Mouse (Mus musculus) forebrain, embryonic 15.5 days (tissue): ENCODE results near the gene Galnt17. TPM values are rescaled to one million over a fixed set of nuclear protein-coding genes. Genes with fewer than 3 reads are reported as not detected.
A peak's percentile ranks its signal among the peaks of the same experiment; 100 is the strongest.

ENCODE experiments used
- ATAC-seq: fragments of 200-750 bp; cut with Nextera tagmentation; replicated peaks from 2 replicates; pipeline ENCODE4 v1.8.0; 2017; ENCODE audit warnings: mild to moderate bottlenecking, moderate TSS enrichment, moderate library complexity
- H3K27ac ChIP-seq: fragments of 300-500 bp; sonication (generic); replicated peaks from 2 replicates; pipeline ENCODE4 v1.5.1; 2015; ENCODE audit warnings: mild to moderate bottlenecking, inconsistent platforms
- H3K27me3 ChIP-seq: fragments of 300-500 bp; sonication (generic); 2 replicates; pipeline ENCODE4 v1.6.1; 2015; ENCODE audit warnings: inconsistent platforms
- H3K36me3 ChIP-seq: fragments of 300-500 bp; sonication (generic); 2 replicates; pipeline ENCODE4 v1.6.1; 2015; ENCODE audit warnings: mild to moderate bottlenecking, inconsistent platforms
- H3K4me1 ChIP-seq: fragments of 300-500 bp; sonication (generic); 2 replicates; pipeline ENCODE4 v1.6.1; 2015; ENCODE audit warnings: inconsistent platforms
- H3K4me2 ChIP-seq: fragments of 300-500 bp; sonication (generic); replicated peaks from 2 replicates; pipeline ENCODE4 v1.6.1; 2015; ENCODE audit warnings: mild to moderate bottlenecking, inconsistent platforms
- H3K4me3 ChIP-seq: fragments of 300-500 bp; sonication (generic); 2 replicates; pipeline ENCODE4 v1.5.1; 2015; ENCODE audit warnings: mild to moderate bottlenecking, inconsistent platforms
- H3K9ac ChIP-seq: fragments of 300-500 bp; sonication (generic); replicated peaks from 2 replicates; pipeline ENCODE4 v1.6.1; 2015; ENCODE audit warnings: mild to moderate bottlenecking, inconsistent platforms
- H3K9me3 ChIP-seq: fragments of 300-500 bp; sonication (generic); 2 replicates; pipeline ENCODE4 v1.6.1; 2016; ENCODE audit warnings: inconsistent platforms
- WGBS: fragments of 180-500 bp; shearing (Covaris S2); methylation state at CpG from one replicate; pipeline ENCODE4 v1.1.7; 2015; ENCODE audit warnings: mixed read lengths; 5-methylcytosine and 5-hydroxymethylcytosine counted together
- polyA plus RNA-seq: library from polyadenylated mRNA; unstranded; fragments of >200 nt; fragmentation: Nextera tagmentation; extraction: Ambion mirVana; gene quantifications from 2 replicates; pipeline ENCODE4 v1.2.1, GENCODE M21; 2015

Galnt17 gene
- polyA plus RNA-seq, 1 experiment from 2014 or later: 10.0 TPM

DNA sequence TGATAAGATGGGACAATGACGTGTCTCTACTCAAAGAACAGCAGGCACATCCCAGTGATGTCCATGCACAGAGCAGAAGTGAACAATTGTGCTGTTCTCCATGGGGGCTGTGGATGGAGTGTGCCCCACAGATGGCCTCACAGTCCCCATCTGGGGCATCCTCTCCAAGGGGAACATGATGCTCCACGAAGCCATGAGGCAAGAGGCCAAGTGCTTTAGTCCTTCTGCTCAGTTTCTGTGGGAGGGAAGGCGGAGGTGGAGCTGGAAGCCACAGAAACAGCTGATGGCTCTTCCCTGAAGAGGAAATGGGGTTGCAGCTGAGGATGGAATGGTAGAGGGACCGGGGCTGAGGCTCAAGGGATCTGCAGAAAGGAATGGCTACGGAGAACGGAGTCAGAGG is 243.1 kb downstream of the Galnt17 start:
- Histone ChIP-seq H3K4me2 (no peak overlapping the region), H3K36me3 (no peaks in the 10 kb centered on the region), H3K9me3 (no peaks in the 10 kb centered on the region), H3K4me1 (no peaks in the 10 kb centered on the region), H3K4me3 (no peak overlapping the region), H3K9ac (no peak overlapping the region), H3K27me3 (no peaks in the 10 kb centered on the region), H3K27ac (no peak overlapping the region)
- no peak for ATAC-seq
- WGBS: 83% methylated on average over 6 of the region's 6 CpGs

GRCm38 (mm10) chr5:131048505-131048904 is 259.8 kb downstream of the Galnt17 start:
- 10% methylated on average over 4 of the region's 4 CpGs for WGBS
- Histone ChIP-seq H3K4me1 (peaks cover 5% of the 10 kb centered on the region; the same call in 1 of the 2 replicates), H3K4me3 (no peak overlapping the region), H3K9me3 (no peaks in the 10 kb centered on the region), H3K27me3 (no peaks in the 10 kb centered on the region), H3K27ac (no peak overlapping the region), H3K9ac (no peak overlapping the region), H3K4me2 (no peak overlapping the region), H3K36me3 (no peaks in the 10 kb centered on the region)
- no peak for ATAC-seq

DNA sequence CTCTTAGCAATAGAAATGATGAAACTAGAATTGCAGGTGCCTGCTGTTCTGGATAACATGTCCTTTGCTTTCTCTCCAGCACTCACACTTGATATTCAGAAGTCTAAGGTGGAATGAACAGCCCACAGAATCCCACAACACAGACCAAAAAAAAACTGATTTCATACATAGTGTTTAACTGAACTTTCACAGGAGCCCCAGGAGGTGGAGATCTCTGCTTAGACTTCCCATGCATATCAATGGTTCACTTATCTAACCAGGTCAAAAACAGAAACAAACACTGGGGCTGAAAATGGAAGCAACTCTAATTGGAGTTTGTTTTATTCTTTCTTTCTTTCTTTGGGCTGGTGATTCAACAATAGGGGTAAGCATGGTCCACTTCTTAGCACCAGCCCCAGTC is 265.2 kb downstream of the Galnt17 start:
- Histone ChIP-seq H3K36me3 (no peaks in the 10 kb centered on the region), H3K4me2 (no peak overlapping the region), H3K27ac (no peak overlapping the region), H3K9me3 (no peaks in the 10 kb centered on the region), H3K4me1 (0 out of 2 replicates have a peak, but pooled peaks cover 3% of the 10 kb centered on the region), H3K9ac (no peak overlapping the region), H3K27me3 (no peaks in the 10 kb centered on the region), H3K4me3 (no peak overlapping the region)
- no peak for ATAC-seq

DNA sequence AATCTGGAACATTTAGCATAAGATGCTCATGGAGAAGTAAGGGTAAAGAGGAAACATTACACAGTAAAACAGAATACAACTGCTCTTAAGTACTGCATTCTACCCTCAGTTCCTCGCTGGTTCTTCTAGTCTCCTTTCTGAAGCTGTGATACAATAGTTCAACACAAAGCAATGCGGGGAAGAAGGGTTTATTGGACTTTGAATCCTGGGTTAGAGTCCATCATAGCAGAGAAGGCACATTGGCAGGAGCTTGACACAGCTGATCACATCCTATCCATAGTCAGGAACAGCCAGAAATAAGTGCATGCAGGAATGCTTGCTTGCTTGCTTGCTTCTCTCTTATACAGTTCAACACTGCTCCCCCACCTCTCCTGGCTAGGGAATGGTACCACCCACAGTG is 267.9 kb downstream of the Galnt17 start:
- Histone ChIP-seq H3K36me3 (no peaks in the 10 kb centered on the region), H3K27me3 (no peaks in the 10 kb centered on the region), H3K4me3 (no peak overlapping the region), H3K27ac (no peak overlapping the region), H3K4me2 (no peak overlapping the region), H3K9ac (no peak overlapping the region), H3K4me1 (no peaks in the 10 kb centered on the region), H3K9me3 (no peaks in the 10 kb centered on the region)
- no peak for ATAC-seq
- 87% methylated on average over 2 of the region's 2 CpGs for WGBS

DNA sequence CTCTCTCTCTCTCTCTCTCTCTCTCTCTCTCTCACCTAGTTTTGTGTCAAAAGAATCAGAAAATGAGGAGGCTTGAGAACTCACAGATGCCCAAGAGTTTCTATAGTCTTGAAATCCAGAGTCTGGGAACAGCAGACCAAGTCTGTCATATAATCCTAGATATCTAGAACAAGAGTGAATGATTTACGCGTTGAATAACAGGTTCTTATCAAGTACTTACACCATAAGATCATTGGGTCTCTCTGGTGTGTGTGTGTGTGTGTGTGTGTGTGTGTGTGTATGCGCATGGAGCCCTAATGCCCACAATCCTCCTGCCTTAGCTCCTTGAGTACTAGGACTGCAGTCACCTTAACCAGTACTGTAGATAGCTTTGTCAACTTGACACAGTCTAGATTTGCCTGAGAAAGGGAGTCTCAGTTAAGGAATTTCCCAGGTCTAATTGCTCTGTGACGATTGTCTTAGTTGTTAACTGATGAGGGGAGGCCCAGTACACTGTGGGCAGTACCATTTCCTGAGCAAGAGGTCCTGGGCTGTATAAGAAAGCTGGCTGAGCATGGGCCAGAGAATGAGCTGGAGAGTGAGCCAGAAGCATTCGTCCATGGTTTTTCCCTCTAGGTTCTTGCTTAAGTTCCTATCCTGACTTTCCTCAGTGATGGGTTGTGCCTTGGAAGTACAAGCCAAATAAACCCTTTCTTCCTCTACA is 268.5 kb downstream of the Galnt17 start:
- no peaks in the 10 kb centered on the region for H3K27me3 ChIP-seq
- WGBS: 89% methylated on average over 5 of the region's 5 CpGs
- no peak for ATAC-seq
- H3K4me1 ChIP-seq: no peaks in the 10 kb centered on the region
- H3K4me2 ChIP-seq: no peak overlapping the region
- no peaks in the 10 kb centered on the region for H3K9me3 ChIP-seq
- H3K9ac ChIP-seq: no peak overlapping the region
- H3K36me3 ChIP-seq: no peaks in the 10 kb centered on the region
- H3K27ac ChIP-seq: no peak overlapping the region
- no peak overlapping the region for H3K4me3 ChIP-seq

DNA sequence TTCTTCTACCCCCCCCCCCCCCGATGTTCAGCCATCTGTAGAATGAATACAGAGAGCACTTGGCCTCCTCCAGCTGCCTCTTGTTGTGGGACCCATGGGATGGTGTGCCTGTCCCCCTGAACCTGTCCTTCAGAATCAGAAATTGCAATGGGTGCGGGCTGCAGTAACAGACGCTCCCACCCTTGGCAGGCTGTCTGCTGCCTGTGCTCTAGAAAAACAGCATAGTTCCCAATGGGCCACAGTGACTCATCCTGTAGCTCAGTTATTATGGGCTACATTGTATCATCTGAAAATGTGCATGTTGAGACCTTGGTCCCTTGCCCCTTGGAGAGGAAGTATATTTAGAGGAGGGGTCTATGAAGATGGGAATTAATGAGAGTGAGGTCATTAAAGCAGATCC is 283.8 kb downstream of the Galnt17 start:
- H3K4me2 ChIP-seq: no peak overlapping the region
- peaks cover 21% of the 10 kb centered on the region for H3K4me1 ChIP-seq
- H3K4me3 ChIP-seq: no peak overlapping the region
- H3K9me3 ChIP-seq: no peaks in the 10 kb centered on the region
- no peaks in the 10 kb centered on the region for H3K27me3 ChIP-seq
- no peak for ATAC-seq
- WGBS: 92% methylated on average over 3 of the region's 3 CpGs
- H3K9ac ChIP-seq: no peak overlapping the region
- H3K27ac ChIP-seq: no peak overlapping the region
- H3K36me3 ChIP-seq: no peaks in the 10 kb centered on the region

DNA sequence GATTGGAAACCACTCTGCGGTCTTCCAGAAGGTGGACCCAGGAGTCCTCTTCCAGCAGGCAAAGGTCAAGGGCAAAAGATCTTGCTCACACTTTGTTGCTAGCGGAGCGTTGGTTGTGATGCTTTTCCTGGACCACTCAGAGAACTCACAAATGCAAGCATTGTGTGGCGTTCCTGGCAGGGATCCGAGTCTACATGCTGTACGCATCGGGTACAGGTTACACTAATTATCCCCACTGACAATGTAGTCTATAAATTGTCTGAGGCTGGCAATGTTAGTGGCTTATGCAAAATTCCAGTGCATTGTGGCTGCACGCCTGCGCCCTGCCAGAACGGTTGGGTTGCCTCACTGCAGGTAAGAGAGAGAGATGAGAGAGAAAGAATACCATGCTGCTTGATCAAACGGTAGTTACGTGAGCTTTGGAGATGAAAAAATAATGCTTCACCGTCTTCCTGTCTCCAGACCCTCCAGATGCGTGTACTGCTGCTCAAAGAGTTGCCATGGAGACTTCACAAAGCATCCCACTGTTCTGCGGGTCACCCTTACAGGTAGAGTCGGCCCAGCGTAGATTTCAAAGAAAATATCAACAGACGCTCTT is 285.8 kb downstream of the Galnt17 start:
- Histone ChIP-seq H3K36me3 (no peaks in the 10 kb centered on the region), H3K9ac (no peak overlapping the region), H3K4me1 (peaks cover 31% of the 10 kb centered on the region), H3K9me3 (no peaks in the 10 kb centered on the region), H3K4me2 (no peak overlapping the region), H3K27me3 (no peaks in the 10 kb centered on the region), H3K4me3 (no peak overlapping the region), H3K27ac (peak overlapping the region; percentile 54)
- 44% methylated on average over 18 of the region's 18 CpGs for WGBS
- ATAC-seq: no peak; the same call in 1 of the 2 replicates

DNA sequence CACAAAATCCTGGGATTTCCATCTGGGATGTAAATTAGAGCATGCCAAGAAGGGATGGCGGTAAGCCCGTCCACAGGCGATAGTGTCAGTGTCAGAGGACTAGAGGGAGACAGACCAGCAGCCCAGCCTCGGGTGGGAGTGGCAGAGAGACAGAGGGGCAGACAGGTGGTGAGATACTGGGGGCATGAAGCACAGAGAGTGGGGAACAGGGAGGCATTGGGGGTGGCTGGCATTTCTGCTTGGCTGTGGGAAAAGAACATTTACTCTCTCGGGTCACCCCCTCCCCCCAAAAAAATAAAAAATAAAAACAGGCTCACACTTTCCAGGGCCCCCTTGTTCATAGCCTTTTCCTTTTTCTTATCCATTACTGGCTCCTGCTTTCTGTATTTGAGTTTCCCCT is 287.4 kb downstream of the Galnt17 start:
- WGBS: 29% methylated on average over 5 of the region's 5 CpGs
- no peak overlapping the region for H3K4me3 ChIP-seq
- H3K27me3 ChIP-seq: no peaks in the 10 kb centered on the region
- H3K27ac ChIP-seq: peak overlapping the region; percentile 48; the same call in 1 of the 2 replicates
- no peaks in the 10 kb centered on the region for H3K9me3 ChIP-seq
- no peaks in the 10 kb centered on the region for H3K36me3 ChIP-seq
- H3K4me2 ChIP-seq: no peak overlapping the region
- peaks cover 31% of the 10 kb centered on the region for H3K4me1 ChIP-seq
- H3K9ac ChIP-seq: no peak overlapping the region
- no peak for ATAC-seq

- Histone ChIP-seq H3K4me1 (peaks cover 32% of the 10 kb centered on the region), H3K27me3 (no peaks in the 10 kb centered on the region), H3K9me3 (no peaks in the 10 kb centered on the region), H3K27ac (peak overlapping the region; percentile 74), H3K9ac (no peak overlapping the region), H3K36me3 (no peaks in the 10 kb centered on the region), H3K4me2 (no peak overlapping the region), H3K4me3 (no peak overlapping the region)
- ATAC-seq: no peak; the same call in 1 of the 2 replicates
- WGBS: 5% methylated on average over 9 of the region's 9 CpGs
These were observed 288.8 kb downstream of the Galnt17 start for GRCm38 (mm10) chr5:131019346-131019965.

DNA sequence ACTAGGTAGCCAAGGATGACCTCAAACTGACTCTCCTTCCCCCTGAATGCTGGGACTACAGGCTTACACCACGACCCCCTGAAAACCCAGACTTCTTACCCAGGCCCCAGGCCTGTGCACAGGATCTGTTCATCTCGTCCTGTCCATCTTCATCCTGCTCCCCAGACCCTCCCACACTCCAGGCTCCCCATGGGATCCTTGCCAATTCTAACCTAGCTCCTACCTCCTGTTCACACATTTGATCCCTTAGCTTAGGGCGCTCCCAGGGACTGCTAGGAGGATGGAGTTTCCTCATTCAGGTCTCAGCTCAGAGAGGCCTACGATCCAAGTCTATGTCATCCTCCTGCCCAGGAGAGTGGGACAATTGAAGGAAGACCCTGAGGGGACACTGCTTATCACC is 292.2 kb downstream of the Galnt17 start:
- no peaks in the 10 kb centered on the region for H3K27me3 ChIP-seq
- no peak overlapping the region for H3K4me3 ChIP-seq
- ATAC-seq: no peak
- no peaks in the 10 kb centered on the region for H3K36me3 ChIP-seq
- H3K4me2 ChIP-seq: no peak overlapping the region
- WGBS: 91% methylated on average over 4 of the region's 4 CpGs
- H3K27ac ChIP-seq: no peak overlapping the region
- H3K9ac ChIP-seq: no peak overlapping the region
- H3K9me3 ChIP-seq: no peaks in the 10 kb centered on the region
- peaks cover 22% of the 10 kb centered on the region for H3K4me1 ChIP-seq

DNA sequence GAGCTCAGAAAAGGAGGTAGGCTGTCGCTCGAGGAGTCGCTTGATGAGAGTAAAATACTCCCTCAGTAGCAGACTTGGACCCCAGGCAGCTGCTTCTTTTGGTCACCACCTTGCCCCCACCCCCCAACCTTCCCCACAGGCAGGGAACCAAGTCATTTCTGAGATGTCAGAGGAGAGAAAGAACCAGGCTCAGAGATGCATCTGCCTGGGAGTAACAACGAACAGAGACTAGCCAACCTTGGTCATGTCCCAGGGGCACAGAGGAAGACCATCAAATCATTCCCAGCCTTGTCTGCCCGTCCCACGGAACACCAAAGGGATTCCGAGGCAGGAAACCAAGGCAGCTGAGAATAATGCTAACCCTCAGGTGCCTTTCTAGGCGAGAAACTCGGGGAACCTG is 293.0 kb downstream of the Galnt17 start:
- H3K27ac ChIP-seq: no peak overlapping the region
- H3K4me1 ChIP-seq: peaks cover 19% of the 10 kb centered on the region
- no peaks in the 10 kb centered on the region for H3K9me3 ChIP-seq
- no peaks in the 10 kb centered on the region for H3K36me3 ChIP-seq
- no peaks in the 10 kb centered on the region for H3K27me3 ChIP-seq
- no peak overlapping the region for H3K4me2 ChIP-seq
- no peak overlapping the region for H3K4me3 ChIP-seq
- no peak overlapping the region for H3K9ac ChIP-seq
- no peak for ATAC-seq
- WGBS: 79% methylated on average over 9 of the region's 9 CpGs

DNA sequence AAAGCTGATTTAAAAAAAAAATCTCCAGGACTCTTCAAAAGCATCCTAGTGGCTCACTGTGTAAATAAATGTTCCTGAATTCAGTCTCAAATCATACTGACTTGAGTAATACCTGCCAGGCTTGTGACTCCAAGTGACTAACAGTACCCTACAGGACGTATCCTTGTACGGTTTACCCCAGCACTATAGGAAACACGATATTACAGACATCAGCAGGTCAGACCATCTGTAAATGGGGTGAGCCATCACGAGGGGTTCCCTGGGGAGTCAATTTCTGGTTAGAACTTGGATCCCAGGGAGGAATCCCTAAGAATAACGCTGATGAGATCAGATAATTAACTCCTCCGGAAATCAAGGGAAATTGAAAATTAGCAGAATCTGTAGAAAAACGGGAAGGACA is 294.5 kb downstream of the Galnt17 start:
- H3K4me3 ChIP-seq: no peak overlapping the region
- no peak overlapping the region for H3K4me2 ChIP-seq
- no peaks in the 10 kb centered on the region for H3K27me3 ChIP-seq
- ATAC-seq: no peak
- no peaks in the 10 kb centered on the region for H3K36me3 ChIP-seq
- H3K27ac ChIP-seq: no peak overlapping the region
- H3K9ac ChIP-seq: no peak overlapping the region
- H3K4me1 ChIP-seq: peaks cover 6% of the 10 kb centered on the region
- no peaks in the 10 kb centered on the region for H3K9me3 ChIP-seq
- WGBS: 78% methylated on average over 7 of the region's 7 CpGs
